Mouse (Mus musculus): ENCODE results near the gene Hrk. TPM values are rescaled to one million over a fixed set of nuclear protein-coding genes. Genes with fewer than 3 reads are reported as not detected.

The Hrk gene
- polyA plus RNA-seq, 1 experiment from 2014 or later = 0.72 TPM

DNA sequence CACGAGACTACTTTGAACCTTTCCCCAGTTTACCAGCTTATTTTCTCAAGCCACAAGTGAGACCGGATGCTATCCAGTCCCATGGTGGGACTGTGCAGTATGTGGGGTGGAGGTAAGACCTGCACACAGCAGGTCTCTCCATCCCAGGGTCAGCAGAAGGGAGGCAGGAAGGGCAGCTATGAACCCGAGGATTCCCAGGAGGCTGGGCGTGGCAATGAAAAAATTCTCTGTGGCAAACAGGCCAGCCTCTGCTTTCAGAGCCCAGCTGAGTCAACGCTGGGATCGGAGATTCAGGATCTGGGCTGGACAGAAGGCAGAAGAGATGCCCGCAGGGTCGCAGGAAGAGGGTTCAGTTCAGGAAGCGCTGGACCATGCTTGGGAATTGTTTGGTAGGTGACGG, 17.2 kb upstream of the Hrk start:
- no peaks in the 10 kb centered on the region for H3K27me3 ChIP-seq (ENCODE audit: control insufficient read depth, insufficient read depth, low read length)
- H3K36me3 ChIP-seq (ENCODE audit: control insufficient read depth, insufficient read depth, low read length) = peaks cover 12% of the 10 kb centered on the region; the same call in 1 of the 2 replicates
- no peak overlapping the region for H3K4me3 ChIP-seq (ENCODE audit: low read depth, low read length)
- 77% methylated on average over 10 of the region's 10 CpGs for WGBS
- H3K9me3 ChIP-seq (ENCODE audit: control insufficient read depth, low read depth, low read length) = no peaks in the 10 kb centered on the region
- H3K4me2 ChIP-seq (replicated peaks; ENCODE audit: low read depth, low read length) = no peak overlapping the region
- ATAC-seq (ENCODE audit: insufficient number of reproducible peaks, insufficient read depth, low FRiP score, low read depth) = no peak
- no peak overlapping the region for H3K27ac ChIP-seq (ENCODE audit: low read length)
- H3K9ac ChIP-seq (replicated peaks; ENCODE audit: low read depth, low read length) = no peak overlapping the region
- H3K4me1 ChIP-seq (ENCODE audit: control insufficient read depth, insufficient read depth, low read length) = no peaks in the 10 kb centered on the region

DNA sequence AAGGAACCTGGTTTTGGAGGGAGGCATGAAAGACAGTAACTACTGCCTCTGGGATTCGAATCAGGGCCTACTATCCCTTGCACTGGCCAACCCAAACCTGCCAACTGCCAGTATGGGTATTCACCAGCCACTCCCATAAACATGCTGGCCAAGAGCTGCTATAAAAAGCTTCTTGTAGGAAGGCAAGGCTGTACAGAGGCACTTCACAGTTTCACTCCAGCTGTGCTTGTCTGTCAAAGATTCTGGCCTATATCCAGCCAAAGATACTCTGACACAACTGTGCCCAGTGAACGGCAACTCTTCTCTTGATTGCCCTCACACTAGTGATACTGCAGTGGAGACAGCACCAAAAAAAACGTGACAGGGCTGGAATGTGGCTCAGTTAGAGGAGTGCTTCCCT, 14.7 kb upstream of the Hrk start:
- Histone ChIP-seq H3K27me3 (ENCODE audit: control insufficient read depth, insufficient read depth, low read length) (no peaks in the 10 kb centered on the region), H3K4me2 (replicated peaks; ENCODE audit: low read depth, low read length) (no peak overlapping the region), H3K36me3 (ENCODE audit: control insufficient read depth, insufficient read depth, low read length) (peaks cover 9% of the 10 kb centered on the region; the same call in 1 of the 2 replicates), H3K4me3 (ENCODE audit: low read depth, low read length) (no peak overlapping the region), H3K9me3 (ENCODE audit: control insufficient read depth, low read depth, low read length) (no peaks in the 10 kb centered on the region), H3K9ac (replicated peaks; ENCODE audit: low read depth, low read length) (no peak overlapping the region), H3K27ac (ENCODE audit: low read length) (no peak overlapping the region), H3K4me1 (ENCODE audit: control insufficient read depth, insufficient read depth, low read length) (peaks cover 8% of the 10 kb centered on the region; the same call in 1 of the 2 replicates)
- WGBS = 86% methylated on average over 3 of the region's 3 CpGs
- no peak for ATAC-seq (ENCODE audit: insufficient number of reproducible peaks, insufficient read depth, low FRiP score, low read depth)

DNA sequence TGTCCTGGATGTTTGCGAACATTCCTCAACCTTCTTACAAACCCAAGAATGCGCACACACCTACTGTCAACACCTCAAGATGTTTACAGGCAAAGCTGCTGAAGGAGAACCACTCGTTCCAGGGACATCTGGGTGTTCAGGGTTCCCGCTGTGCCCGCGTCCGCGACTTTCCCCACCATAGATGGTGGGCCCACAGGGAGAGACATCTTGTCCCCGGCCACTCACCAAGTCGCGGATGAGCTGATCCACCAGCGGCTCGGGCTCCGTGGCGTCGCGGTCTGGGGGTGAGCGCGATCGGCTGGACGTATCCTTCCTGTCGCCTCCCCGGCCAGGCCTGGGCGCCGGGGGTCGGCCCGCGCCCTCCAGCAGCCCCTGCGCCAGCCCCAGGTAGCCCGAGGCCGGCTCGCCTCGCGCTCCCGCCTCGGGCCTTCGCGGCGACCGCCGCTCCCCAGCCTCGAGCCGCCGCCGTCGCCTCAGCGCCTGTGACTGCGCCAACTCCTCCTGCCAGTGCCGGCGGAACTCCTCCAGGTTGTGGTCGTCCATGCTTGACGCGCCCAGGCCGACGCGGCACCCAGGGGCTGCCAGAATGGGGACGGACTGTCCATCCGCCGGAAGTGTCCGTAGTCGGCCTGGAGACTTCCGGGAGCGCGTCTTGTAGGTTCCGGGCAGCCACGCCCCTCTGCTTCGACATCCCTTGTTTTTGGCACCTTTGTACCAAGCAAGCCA, 9.4 kb upstream of the Hrk start, which contains the start of gene Fbxw8:
Gene Fbxw8 (minus strand): TSS at position 626 of the 726 bp plus-strand sequence.
- no peaks in the 10 kb centered on the region for H3K27me3 ChIP-seq (ENCODE audit: control insufficient read depth, insufficient read depth, low read length)
- H3K4me1 ChIP-seq (ENCODE audit: control insufficient read depth, insufficient read depth, low read length) = peaks cover 8% of the 10 kb centered on the region; the same call in 1 of the 2 replicates
- under 1% methylated on average over 65 of the region's 67 CpGs for WGBS
- H3K9me3 ChIP-seq (ENCODE audit: control insufficient read depth, low read depth, low read length) = no peaks in the 10 kb centered on the region
- H3K27ac ChIP-seq (ENCODE audit: low read length) = no peak within 1 kb of the TSS
- peak; percentile 85 for ATAC-seq (ENCODE audit: insufficient number of reproducible peaks, insufficient read depth, low FRiP score, low read depth)
- peak within 1 kb of the TSS; percentile 96 for H3K4me3 ChIP-seq (ENCODE audit: low read depth, low read length)
- H3K36me3 ChIP-seq (ENCODE audit: control insufficient read depth, insufficient read depth, low read length) = peaks cover 9% of the 10 kb centered on the region; the same call in 1 of the 2 replicates
- peak within 1 kb of the TSS; percentile 64 for H3K4me2 ChIP-seq (replicated peaks; ENCODE audit: low read depth, low read length)
- peak within 1 kb of the TSS; percentile 84 for H3K9ac ChIP-seq (replicated peaks; ENCODE audit: low read depth, low read length)

DNA sequence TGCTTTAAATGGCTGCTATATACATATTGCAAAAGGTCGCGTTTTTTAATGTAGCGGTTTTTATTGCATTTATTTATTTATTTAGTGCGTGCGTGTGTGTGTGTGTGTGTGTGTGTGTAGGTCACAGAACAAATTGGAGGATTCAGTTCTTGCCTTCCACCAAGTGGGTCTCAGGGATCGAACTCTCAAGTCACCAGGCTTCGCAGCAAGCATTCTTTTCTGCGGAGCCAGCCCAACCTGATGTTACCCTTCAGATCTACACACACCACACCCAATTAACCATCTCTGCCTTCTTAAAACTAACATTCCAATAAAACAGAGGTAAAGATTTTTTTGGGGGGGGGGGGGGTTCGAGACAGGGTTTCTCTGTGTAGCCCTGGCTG, 8.9 kb upstream of the Hrk start:
- H3K9me3 ChIP-seq (ENCODE audit: control insufficient read depth, low read depth, low read length) = no peaks in the 10 kb centered on the region
- WGBS = 25% methylated on average over 9 of the region's 9 CpGs

DNA sequence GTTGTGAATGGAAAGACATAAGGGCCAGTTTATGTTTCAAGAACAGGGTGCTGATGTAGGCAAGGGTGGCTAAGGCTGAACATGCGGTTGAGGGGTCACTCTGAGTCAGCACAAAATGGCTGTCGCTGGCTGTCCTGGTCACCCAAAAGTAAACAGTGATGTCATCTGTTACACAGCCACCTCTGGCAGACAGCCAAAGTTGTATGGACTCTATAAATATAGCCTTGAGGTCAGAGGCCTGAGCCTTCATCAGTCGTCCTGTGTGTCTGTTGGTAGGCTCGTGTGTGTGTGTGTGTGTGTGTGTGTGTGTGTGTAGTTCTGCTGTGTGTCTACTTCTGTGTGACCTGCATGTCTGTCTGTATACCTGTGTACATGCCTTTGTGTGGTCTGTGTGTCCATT, 7.5 kb upstream of the Hrk start:
- H3K9me3 ChIP-seq (ENCODE audit: control insufficient read depth, low read depth, low read length) = no peaks in the 10 kb centered on the region
- 14% methylated on average over 4 of the region's 4 CpGs for WGBS
- no peaks in the 10 kb centered on the region for H3K27me3 ChIP-seq (ENCODE audit: control insufficient read depth, insufficient read depth, low read length)
- H3K36me3 ChIP-seq (ENCODE audit: control insufficient read depth, insufficient read depth, low read length) = peaks cover 2% of the 10 kb centered on the region; the same call in 1 of the 2 replicates
- H3K27ac ChIP-seq (ENCODE audit: low read length) = no peak overlapping the region
- H3K9ac ChIP-seq (replicated peaks; ENCODE audit: low read depth, low read length) = no peak overlapping the region
- H3K4me1 ChIP-seq (ENCODE audit: control insufficient read depth, insufficient read depth, low read length) = peaks cover 8% of the 10 kb centered on the region; the same call in 1 of the 2 replicates
- no peak for ATAC-seq (ENCODE audit: insufficient number of reproducible peaks, insufficient read depth, low FRiP score, low read depth)
- no peak overlapping the region for H3K4me3 ChIP-seq (ENCODE audit: low read depth, low read length)
- H3K4me2 ChIP-seq (replicated peaks; ENCODE audit: low read depth, low read length) = no peak overlapping the region

More for the DNA sequence above, 8.9 kb upstream of the Hrk start:
- Histone ChIP-seq H3K36me3 (ENCODE audit: control insufficient read depth, insufficient read depth, low read length) (peaks cover 9% of the 10 kb centered on the region; the same call in 1 of the 2 replicates), H3K4me1 (ENCODE audit: control insufficient read depth, insufficient read depth, low read length) (peaks cover 8% of the 10 kb centered on the region; the same call in 1 of the 2 replicates), H3K4me2 (replicated peaks; ENCODE audit: low read depth, low read length) (peak overlapping the region; percentile 64), H3K4me3 (ENCODE audit: low read depth, low read length) (peak overlapping the region; percentile 96), H3K9ac (replicated peaks; ENCODE audit: low read depth, low read length) (no peak overlapping the region), H3K27me3 (ENCODE audit: control insufficient read depth, insufficient read depth, low read length) (no peaks in the 10 kb centered on the region), H3K27ac (ENCODE audit: low read length) (no peak overlapping the region)
- ATAC-seq (ENCODE audit: insufficient number of reproducible peaks, insufficient read depth, low FRiP score, low read depth) = no peak

DNA sequence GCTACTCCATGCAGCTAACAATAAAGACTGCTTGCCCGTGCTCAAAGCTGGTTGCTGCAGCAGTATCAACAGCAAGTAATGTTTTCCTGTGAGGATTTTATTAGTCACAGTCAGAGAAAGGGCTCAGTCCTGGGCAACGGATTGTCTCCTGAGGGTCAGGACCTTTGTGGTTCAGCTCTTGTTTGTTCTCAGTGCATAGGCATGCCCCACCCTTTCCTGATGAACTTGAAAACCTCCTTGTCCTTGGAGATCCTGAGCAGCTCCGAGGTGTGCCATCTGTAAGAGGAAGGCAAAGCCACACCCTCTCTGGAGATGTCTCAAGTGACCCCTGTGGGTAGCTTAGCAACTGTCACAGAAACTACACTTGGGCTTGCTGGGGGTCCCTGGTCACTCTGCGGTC, 3.8 kb upstream of the Hrk start:
- H3K27me3 ChIP-seq (ENCODE audit: control insufficient read depth, insufficient read depth, low read length) = no peaks in the 10 kb centered on the region
- H3K27ac ChIP-seq (ENCODE audit: low read length) = no peak overlapping the region
- 37% methylated on average over 4 of the region's 4 CpGs for whole genome bisulfite sequencing
- H3K4me2 ChIP-seq (replicated peaks; ENCODE audit: low read depth, low read length) = no peak overlapping the region
- no peak overlapping the region for H3K4me3 ChIP-seq (ENCODE audit: low read depth, low read length)
- H3K9me3 ChIP-seq (ENCODE audit: control insufficient read depth, low read depth, low read length) = no peaks in the 10 kb centered on the region
- ATAC-seq (ENCODE audit: insufficient number of reproducible peaks, insufficient read depth, low FRiP score, low read depth) = no peak
- H3K4me1 ChIP-seq (ENCODE audit: control insufficient read depth, insufficient read depth, low read length) = no peaks in the 10 kb centered on the region
- H3K36me3 ChIP-seq (ENCODE audit: control insufficient read depth, insufficient read depth, low read length) = no peaks in the 10 kb centered on the region
- H3K9ac ChIP-seq (replicated peaks; ENCODE audit: low read depth, low read length) = no peak overlapping the region

DNA sequence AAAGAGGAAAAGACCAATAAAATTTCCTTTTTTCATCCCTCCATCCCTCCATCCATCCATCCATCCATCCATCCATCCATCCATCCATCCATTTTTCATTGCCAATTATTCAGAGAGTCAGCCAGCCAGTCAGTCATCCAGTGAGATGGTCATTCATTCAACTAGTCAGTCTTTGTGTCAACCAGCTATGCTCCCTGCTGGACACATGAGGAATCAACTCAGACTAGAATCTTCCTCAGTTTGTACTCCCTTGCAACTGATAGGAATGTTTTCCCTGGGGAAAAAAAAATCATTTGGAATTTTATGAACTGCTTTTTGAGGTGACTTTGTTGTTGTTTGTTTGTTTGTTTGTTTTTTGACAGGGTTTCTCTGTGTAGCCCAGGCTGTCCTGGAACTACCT, 1.0 kb downstream of the Hrk start:
- ATAC-seq (ENCODE audit: insufficient number of reproducible peaks, insufficient read depth, low FRiP score, low read depth) = no peak
- Histone ChIP-seq H3K9me3 (ENCODE audit: control insufficient read depth, low read depth, low read length) (no peaks in the 10 kb centered on the region), H3K27ac (ENCODE audit: low read length) (no peak overlapping the region), H3K36me3 (ENCODE audit: control insufficient read depth, insufficient read depth, low read length) (no peaks in the 10 kb centered on the region), H3K4me1 (ENCODE audit: control insufficient read depth, insufficient read depth, low read length) (0 out of 2 replicates have a peak, but pooled peaks cover 8% of the 10 kb centered on the region), H3K27me3 (ENCODE audit: control insufficient read depth, insufficient read depth, low read length) (peaks cover 31% of the 10 kb centered on the region), H3K4me2 (replicated peaks; ENCODE audit: low read depth, low read length) (no peak overlapping the region), H3K9ac (replicated peaks; ENCODE audit: low read depth, low read length) (no peak overlapping the region), H3K4me3 (ENCODE audit: low read depth, low read length) (no peak overlapping the region)

DNA sequence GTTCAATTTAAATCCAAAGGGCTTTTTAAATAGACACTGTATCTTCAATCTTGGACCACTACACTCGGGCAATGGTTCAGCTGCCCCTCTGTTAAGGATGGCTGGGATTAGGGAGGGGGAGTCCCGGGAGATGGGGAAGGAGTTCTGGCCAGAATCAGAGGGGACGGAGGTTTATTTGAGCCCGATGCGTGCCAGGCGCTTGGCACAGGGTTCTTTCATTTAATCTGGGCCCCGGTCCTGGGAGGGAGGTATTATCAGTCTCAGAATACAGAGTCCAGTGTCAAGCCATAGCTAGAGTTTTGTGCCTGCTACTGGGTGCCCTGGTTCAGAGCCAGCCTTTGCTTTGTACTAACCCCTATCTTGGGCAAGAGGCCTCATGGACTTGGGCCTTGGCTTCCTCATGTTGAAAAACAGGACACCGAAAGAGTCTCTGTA, 3.1 kb downstream of the Hrk start:
- Histone ChIP-seq H3K9ac (replicated peaks; ENCODE audit: low read depth, low read length) (no peak overlapping the region), H3K4me3 (ENCODE audit: low read depth, low read length) (no peak overlapping the region), H3K4me1 (ENCODE audit: control insufficient read depth, insufficient read depth, low read length) (peaks cover 16% of the 10 kb centered on the region; the same call in 1 of the 2 replicates), H3K4me2 (replicated peaks; ENCODE audit: low read depth, low read length) (no peak overlapping the region), H3K9me3 (ENCODE audit: control insufficient read depth, low read depth, low read length) (no peaks in the 10 kb centered on the region), H3K27ac (ENCODE audit: low read length) (no peak overlapping the region), H3K27me3 (ENCODE audit: control insufficient read depth, insufficient read depth, low read length) (peaks cover 48% of the 10 kb centered on the region), H3K36me3 (ENCODE audit: control insufficient read depth, insufficient read depth, low read length) (no peaks in the 10 kb centered on the region)
- no peak for ATAC-seq (ENCODE audit: insufficient number of reproducible peaks, insufficient read depth, low FRiP score, low read depth)
- WGBS = 61% methylated on average over 8 of the region's 8 CpGs
